Mouse (Mus musculus) macrophage (primary cell): ENCODE results near the gene Epha7. TPM values are rescaled to one million over a fixed set of nuclear protein-coding genes. Genes with fewer than 3 reads are reported as not detected.

Source experiments
- H3K27ac ChIP-seq: fragments of 350-480 bp; formaldehyde crosslinking; 2 replicates; pipeline ENCODE4 v1.9.0; 2021
- H3K36me3 ChIP-seq: fragments of 350-480 bp; formaldehyde crosslinking; 2 replicates; pipeline ENCODE4 v1.9.0; 2021; ENCODE audit errors: inconsistent target
- H3K4me3 ChIP-seq: fragments of 350-480 bp; formaldehyde crosslinking; 2 replicates; pipeline ENCODE4 v1.9.0; 2021; ENCODE audit errors: inconsistent target
- H3K79me2 ChIP-seq: fragments of 350-480 bp; formaldehyde crosslinking; 2 replicates; pipeline ENCODE4 v1.9.0; 2021; ENCODE audit errors: inconsistent target
- WGBS: methylation state at CpG from one replicate; pipeline ENCODE4 v1.1.7; 2026; ENCODE audit warnings: inconsistent platforms; ENCODE audit not compliant: missing documents; 5-methylcytosine and 5-hydroxymethylcytosine counted together
- polyA plus RNA-seq: library from polyadenylated mRNA; stranded (reverse); fragments of 250-400 nt; gene quantifications from 3 replicates; pipeline ENCODE4 v1.2.4, GENCODE M21; 2018; ENCODE audit warnings: inconsistent platforms

Gene Epha7
- polyA plus RNA-seq, 1 experiment from 2014 or later = 0.06 TPM

- H3K27ac ChIP-seq = no peak overlapping the region
- WGBS = 96% methylated on average over 2 of the region's 2 CpGs
- no peak overlapping the region for H3K4me3 ChIP-seq
- H3K36me3 ChIP-seq = no peaks in the 10 kb centered on the region
- no peaks in the 10 kb centered on the region for H3K79me2 ChIP-seq
Measured at GRCm38 (mm10) chr4:28866411-28866810, 53.5 kb downstream of the Epha7 start.

GRCm38 (mm10) chr4:28871615-28872014 lies 58.7 kb downstream of the Epha7 start:
- H3K27ac ChIP-seq = no peak overlapping the region
- 92% methylated on average over 11 of the region's 11 CpGs for WGBS

GRCm38 (mm10) chr4:28881271-28882044 lies 68.5 kb downstream of the Epha7 start:
- H3K27ac ChIP-seq = no peak overlapping the region
- 90% methylated on average over 5 of the region's 5 CpGs for WGBS
- no peaks in the 10 kb centered on the region for H3K36me3 ChIP-seq
- H3K4me3 ChIP-seq = no peak overlapping the region
- no peaks in the 10 kb centered on the region for H3K79me2 ChIP-seq

More at GRCm38 (mm10) chr4:28871615-28872014, 58.7 kb downstream of the Epha7 start:
- Histone ChIP-seq H3K36me3 (no peaks in the 10 kb centered on the region), H3K4me3 (no peak overlapping the region), H3K79me2 (no peaks in the 10 kb centered on the region)

- no peaks in the 10 kb centered on the region for H3K36me3 ChIP-seq
- no peak overlapping the region for H3K4me3 ChIP-seq
- no peaks in the 10 kb centered on the region for H3K79me2 ChIP-seq
- 93% methylated on average over 5 of the region's 5 CpGs for WGBS
- H3K27ac ChIP-seq = no peak overlapping the region
Measured at GRCm38 (mm10) chr4:28889630-28890029, 76.7 kb downstream of the Epha7 start.

GRCm38 (mm10) chr4:28890102-28890501 lies 77.2 kb downstream of the Epha7 start:
- Histone ChIP-seq H3K36me3 (no peaks in the 10 kb centered on the region), H3K27ac (no peak overlapping the region), H3K79me2 (no peaks in the 10 kb centered on the region), H3K4me3 (no peak overlapping the region)
- WGBS = 80% methylated on average over 3 of the region's 3 CpGs

- Histone ChIP-seq H3K79me2 (no peaks in the 10 kb centered on the region), H3K27ac (no peak overlapping the region), H3K36me3 (no peaks in the 10 kb centered on the region), H3K4me3 (no peak overlapping the region)
- 96% methylated on average over 7 of the region's 7 CpGs for WGBS
Measured at GRCm38 (mm10) chr4:28895480-28895879, 82.5 kb downstream of the Epha7 start.

- WGBS = 65% methylated on average over 4 of the region's 4 CpGs
- H3K4me3 ChIP-seq = no peak overlapping the region
- no peaks in the 10 kb centered on the region for H3K79me2 ChIP-seq
- H3K27ac ChIP-seq = no peak overlapping the region
- no peaks in the 10 kb centered on the region for H3K36me3 ChIP-seq
Measured at GRCm38 (mm10) chr4:28899373-28899772, 86.4 kb downstream of the Epha7 start.

GRCm38 (mm10) chr4:28899783-28900182 lies 86.9 kb downstream of the Epha7 start:
- Histone ChIP-seq H3K27ac (no peak overlapping the region), H3K79me2 (no peaks in the 10 kb centered on the region), H3K36me3 (no peaks in the 10 kb centered on the region), H3K4me3 (no peak overlapping the region)
- 95% methylated on average over 11 of the region's 11 CpGs for WGBS

GRCm38 (mm10) chr4:28901496-28901895 lies 88.6 kb downstream of the Epha7 start:
- Histone ChIP-seq H3K4me3 (no peak overlapping the region), H3K27ac (no peak overlapping the region), H3K36me3 (no peaks in the 10 kb centered on the region), H3K79me2 (no peaks in the 10 kb centered on the region)
- WGBS = 94% methylated on average over 5 of the region's 5 CpGs

GRCm38 (mm10) chr4:28902004-28902704 lies 89.2 kb downstream of the Epha7 start:
- Histone ChIP-seq H3K79me2 (no peaks in the 10 kb centered on the region), H3K36me3 (no peaks in the 10 kb centered on the region), H3K4me3 (no peak overlapping the region), H3K27ac (no peak overlapping the region)
- WGBS = 96% methylated on average over 4 of the region's 4 CpGs

GRCm38 (mm10) chr4:28906985-28907384 lies 94.1 kb downstream of the Epha7 start:
- H3K27ac ChIP-seq = no peak overlapping the region
- no peaks in the 10 kb centered on the region for H3K36me3 ChIP-seq
- WGBS = 100% methylated on average over 2 of the region's 2 CpGs
- no peak overlapping the region for H3K4me3 ChIP-seq
- H3K79me2 ChIP-seq = no peaks in the 10 kb centered on the region

- Histone ChIP-seq H3K4me3 (no peak overlapping the region), H3K27ac (no peak overlapping the region), H3K79me2 (no peaks in the 10 kb centered on the region), H3K36me3 (no peaks in the 10 kb centered on the region)
- 72% methylated on average over 4 of the region's 4 CpGs for WGBS
Measured at GRCm38 (mm10) chr4:28910127-28910526, 97.2 kb downstream of the Epha7 start.

- Histone ChIP-seq H3K79me2 (no peaks in the 10 kb centered on the region), H3K36me3 (no peaks in the 10 kb centered on the region), H3K27ac (no peak overlapping the region), H3K4me3 (no peak overlapping the region)
- 6% methylated on average over 2 of the region's 2 CpGs for WGBS
Measured at GRCm38 (mm10) chr4:28912028-28912427, 99.1 kb downstream of the Epha7 start.

- Histone ChIP-seq H3K4me3 (no peak overlapping the region), H3K27ac (no peak overlapping the region), H3K36me3 (no peaks in the 10 kb centered on the region), H3K79me2 (no peaks in the 10 kb centered on the region)
- WGBS = 47% methylated on average over 2 of the region's 2 CpGs
Measured at GRCm38 (mm10) chr4:28913613-28914012, 100.7 kb downstream of the Epha7 start.

- 63% methylated on average over 6 of the region's 6 CpGs for WGBS
- Histone ChIP-seq H3K27ac (no peak overlapping the region), H3K36me3 (no peaks in the 10 kb centered on the region), H3K79me2 (no peaks in the 10 kb centered on the region), H3K4me3 (no peak overlapping the region)
Measured at GRCm38 (mm10) chr4:28920645-28921044, 107.7 kb downstream of the Epha7 start.
